Mouse (Mus musculus): Measurements from ENCODE around the gene Gstm3.

Gene Gstm3

DNA sequence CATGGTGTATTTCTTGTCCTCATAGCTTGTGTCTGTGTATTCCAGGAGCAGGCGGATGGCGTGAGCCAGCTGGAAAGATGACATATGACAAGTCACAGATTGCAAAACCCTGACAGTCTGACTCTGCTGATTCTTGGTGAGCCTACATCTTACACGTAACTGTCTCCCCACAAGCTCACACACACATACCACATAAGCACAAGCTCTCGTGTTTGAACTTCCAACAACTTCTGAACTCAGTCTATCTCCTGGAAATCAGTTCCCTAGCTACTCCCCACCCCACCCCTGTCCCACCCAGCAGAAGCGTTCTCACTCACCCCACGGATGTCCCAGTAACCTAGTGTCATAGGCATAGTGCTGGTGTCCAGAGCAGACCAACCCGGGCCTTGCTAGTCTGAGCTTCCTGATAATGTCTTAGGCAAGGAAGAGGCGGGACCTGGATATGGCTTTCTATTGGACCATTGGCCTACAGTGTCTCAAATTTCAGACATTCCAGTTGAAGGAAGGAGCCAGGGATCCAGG, 17.0 kb upstream of the Gstm3 start, which contains the start of gene Gstm2:
Gene Gstm2, minus strand, starts transcription at position 413 of the 522 bp plus-strand sequence.
- ChIA-PET CTCF (interaction anchor here (0.6 to 1.8 kb wide), 16 partner anchors 9 to 225 kb away, joined by 3 to 12 read pairs (median 4); partner anchors contain the start of genes Gstm6 (in 2 of the 4), Gstm1 (in 1 of the 4), Gstm3 (in 1 of the 4) and Gstm7 (in 1 of the 4)), POLR2A (interaction anchor here (0.6 to 2.9 kb wide), 53 partner anchors 9 to 298 kb away, joined by 3 to 99 read pairs (median 6); partner anchors contain the start of genes Gstm1 (in 3 of the 4), Gstm3 (in 3 of the 4), Gstm7 (in 3 of the 4) and Gstm6 (in 2 of the 4))

- ChIA-PET CTCF (interaction anchor here in 1 of 4 experiments (1.3 kb wide), 1 partner anchor 16 kb away, joined by 4 read pairs; the partner anchor contains the start of gene Gstm3), POLR2A (interaction anchor here in 3 of 4 experiments (1.0 to 2.9 kb wide), 12 partner anchors 11 to 54 kb away, joined by 3 to 99 read pairs (median 12); partner anchors contain the start of genes Gstm3 (in 2 of the 3), Gstm1 (in 1 of the 3) and Gstm7 (in 1 of the 3))
Measured at GRCm38 (mm10) chr3:107985141-107985540, 16.1 kb upstream of the Gstm3 start.

- CTCF ChIA-PET, result no interaction called here
- POLR2A ChIA-PET, result interaction anchor here in 2 of 4 experiments (1.1 to 2.9 kb wide), 4 partner anchors 12 to 29 kb away, joined by 3 to 99 read pairs (median 40); partner anchors contain the start of gene Gstm3 (in 1 of the 2)
Measured at GRCm38 (mm10) chr3:107984471-107984870, 15.4 kb upstream of the Gstm3 start.

DNA sequence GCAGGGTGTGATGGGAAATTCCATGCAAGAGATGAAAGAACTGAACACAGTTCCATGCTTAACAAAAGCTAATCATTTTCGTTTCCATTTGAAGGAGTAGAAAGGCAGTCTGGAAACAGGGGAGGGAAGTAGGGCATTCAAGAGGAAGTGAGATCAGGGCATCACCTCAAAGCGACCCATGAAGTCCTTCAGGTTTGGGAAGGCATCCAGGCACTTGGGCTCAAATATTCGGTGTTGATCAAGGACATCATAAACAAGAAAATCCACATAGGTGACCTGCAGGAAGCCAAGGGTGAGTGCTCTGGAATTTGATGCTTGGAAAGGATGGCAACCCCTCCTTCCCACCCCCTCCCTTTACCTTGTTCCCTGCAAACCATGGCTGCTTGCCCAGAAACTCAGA, 14.7 kb upstream of the Gstm3 start:
- ChIA-PET POLR2A (interaction anchor here in 3 of 4 experiments (0.7 to 4.1 kb wide), 10 partner anchors 10 to 227 kb away, joined by 3 to 25 read pairs (median 4); partner anchors contain the start of genes Atxn7l2 (in 1 of the 3), Gstm1 (in 1 of the 3) and Gstm3 (in 1 of the 3)), CTCF (no interaction called here)

GRCm38 (mm10) chr3:107982726-107983125, 13.6 kb upstream of the Gstm3 start:
- CTCF ChIA-PET, result no interaction called here

DNA sequence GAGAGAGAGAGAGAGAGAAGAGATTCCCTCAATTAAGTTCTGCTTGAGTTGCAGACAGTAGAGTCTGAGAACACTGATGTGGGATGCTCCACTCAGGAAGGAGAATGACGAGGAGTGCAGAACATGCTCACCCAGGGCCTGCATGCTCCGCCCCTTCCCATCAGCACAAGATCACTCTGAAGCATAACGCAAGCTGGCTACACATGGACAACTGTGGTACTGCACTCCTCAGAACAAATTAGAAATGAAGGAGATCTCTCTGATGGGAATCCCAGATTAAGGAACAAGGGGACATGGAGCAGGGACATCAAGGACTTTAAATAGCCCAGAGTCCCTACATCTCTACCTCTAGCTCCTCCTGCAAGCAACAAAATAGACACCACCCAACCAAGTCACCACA, 12.2 kb upstream of the Gstm3 start:
- ChIA-PET POLR2A (interaction anchor here in 3 of 4 experiments (0.7 to 4.1 kb wide), 5 partner anchors 12 to 21 kb away, joined by 4 to 25 read pairs (median 7); partner anchors contain the start of gene Gstm3 (in 1 of the 3)), CTCF (interaction anchor here in 2 of 4 experiments (0.7 to 1.1 kb wide), 2 partner anchors 28 to 36 kb away, joined by 3 to 13 read pairs; no protein-coding TSS in a partner anchor)

More at GRCm38 (mm10) chr3:107982726-107983125, 13.6 kb upstream of the Gstm3 start:
- POLR2A ChIA-PET, result interaction anchor here in 3 of 4 experiments (0.6 to 4.1 kb wide), 9 partner anchors 13 to 117 kb away, joined by 3 to 25 read pairs (median 5); partner anchors contain the start of genes Gstm1 (in 2 of the 3) and Gstm3 (in 1 of the 3)

GRCm38 (mm10) chr3:107977691-107978090, 8.6 kb upstream of the Gstm3 start:
- POLR2A ChIA-PET, result interaction anchor here in 1 of 4 experiments (0.8 to 1.4 kb wide), 2 partner anchors 9 kb away, joined by 3 to 4 read pairs; partner anchors contain the start of genes Gstm2 and Gstm3
- CTCF ChIA-PET, result no interaction called here

GRCm38 (mm10) chr3:107974237-107974636, 5.2 kb upstream of the Gstm3 start:
- CTCF ChIA-PET, result no interaction called here
- POLR2A ChIA-PET, result interaction anchor here in 3 of 4 experiments (0.6 to 1.6 kb wide), 8 partner anchors 9 to 413 kb away, joined by 3 to 5 read pairs (median 3); partner anchors contain the start of genes Gstm2 (in 2 of the 3) and Gstm1 (in 1 of the 3)

- CTCF ChIA-PET, result interaction anchor here in 1 of 4 experiments (0.6 kb wide), 1 partner anchor 14 kb away, joined by 3 read pairs; the partner anchor contains the start of gene Gstm2
- POLR2A ChIA-PET, result interaction anchor here in 3 of 4 experiments (0.6 to 3.1 kb wide), 6 partner anchors 11 to 29 kb away, joined by 4 to 10 read pairs (median 6); partner anchors contain the start of genes Gstm2 (in 2 of the 3) and Gstm6 (in 1 of the 3)
Measured at GRCm38 (mm10) chr3:107972070-107972469, 3.0 kb upstream of the Gstm3 start.

- ChIA-PET POLR2A (interaction anchor here in 2 of 4 experiments (0.5 to 3.7 kb wide), 4 partner anchors 15 to 627 kb away, joined by 3 to 30 read pairs (median 8); partner anchors contain the start of gene Gstm2 (in 2 of the 2)), CTCF (interaction anchor here in 1 of 4 experiments (0.9 kb wide), 1 partner anchor 31 kb away, joined by 3 read pairs; no protein-coding TSS in a partner anchor)
Measured at GRCm38 (mm10) chr3:107971101-107971500, 2.0 kb upstream of the Gstm3 start.

- POLR2A ChIA-PET, result interaction anchor here in 2 of 4 experiments (0.8 to 1.7 kb wide), 8 partner anchors 10 to 51 kb away, joined by 3 to 7 read pairs (median 4); partner anchors contain the start of genes Gstm1 (in 1 of the 2), Gstm2 (in 1 of the 2) and Gstm6 (in 1 of the 2)
- CTCF ChIA-PET, result interaction anchor here in 1 of 4 experiments (0.6 kb wide), 1 partner anchor 30 kb away, joined by 3 read pairs; no protein-coding TSS in a partner anchor
Measured at GRCm38 (mm10) chr3:107966631-107967030, 2.5 kb downstream of the Gstm3 start.

GRCm38 (mm10) chr3:107965592-107965991, 3.5 kb downstream of the Gstm3 start:
- ChIA-PET POLR2A (interaction anchor here in 3 of 4 experiments (0.5 to 4.1 kb wide), 15 partner anchors 10 to 340 kb away, joined by 3 to 41 read pairs (median 12); partner anchors contain the start of genes Gstm1 (in 2 of the 3), Gstm2 (in 2 of the 3), Gstm4 (in 1 of the 3) and Gstm7 (in 1 of the 3)), CTCF (interaction anchor here (0.6 to 1.8 kb wide), 4 partner anchors 26 to 90 kb away, joined by 3 to 7 read pairs (median 4); partner anchors contain the start of gene Gstm7 (in 1 of the 4))

GRCm38 (mm10) chr3:107964656-107965308, 4.3 kb downstream of the Gstm3 start:
- ChIA-PET POLR2A (interaction anchor here (0.5 to 4.1 kb wide), 36 partner anchors 9 to 480 kb away, joined by 3 to 41 read pairs (median 5); partner anchors contain the start of genes Gstm1 (in 2 of the 4), Gstm2 (in 2 of the 4), Gstm4 (in 2 of the 4) and Gstm6 (in 2 of the 4)), CTCF (interaction anchor here in 3 of 4 experiments (0.6 to 1.8 kb wide), 12 partner anchors 10 to 98 kb away, joined by 3 to 14 read pairs (median 4); partner anchors contain the start of genes Gstm7 (in 2 of the 3) and Gstm6 (in 1 of the 3))

DNA sequence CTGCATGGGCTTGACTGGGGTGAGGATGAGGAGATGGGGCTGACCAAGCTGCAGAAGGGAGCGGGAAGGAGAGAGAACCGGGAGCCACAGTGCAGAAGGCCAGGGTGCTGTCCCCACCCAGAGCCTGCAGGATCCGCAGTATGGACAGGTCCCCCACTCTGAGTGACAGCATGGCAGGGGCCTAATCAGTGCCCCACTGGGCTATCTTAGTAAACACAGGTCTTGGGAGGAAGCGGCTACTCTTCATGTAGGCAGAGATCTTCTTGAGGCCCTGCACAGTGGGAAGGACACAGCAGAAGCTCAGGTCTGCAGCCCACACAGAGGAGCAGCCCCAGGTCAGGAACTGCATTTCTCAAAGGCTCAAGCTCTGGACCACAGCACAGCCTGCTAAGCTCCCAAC, 5.1 kb downstream of the Gstm3 start:
- POLR2A ChIA-PET, result interaction anchor here (0.7 to 4.1 kb wide), 32 partner anchors 9 to 481 kb away, joined by 3 to 41 read pairs (median 5); partner anchors contain the start of genes Gstm1 (in 2 of the 4), Gstm2 (in 2 of the 4), Gstm4 (in 2 of the 4) and Gstm6 (in 2 of the 4)
- CTCF ChIA-PET, result interaction anchor here (0.6 to 1.8 kb wide), 12 partner anchors 9 to 98 kb away, joined by 3 to 7 read pairs (median 4); partner anchors contain the start of genes Gstm7 (in 2 of the 4) and Gstm6 (in 1 of the 4)

DNA sequence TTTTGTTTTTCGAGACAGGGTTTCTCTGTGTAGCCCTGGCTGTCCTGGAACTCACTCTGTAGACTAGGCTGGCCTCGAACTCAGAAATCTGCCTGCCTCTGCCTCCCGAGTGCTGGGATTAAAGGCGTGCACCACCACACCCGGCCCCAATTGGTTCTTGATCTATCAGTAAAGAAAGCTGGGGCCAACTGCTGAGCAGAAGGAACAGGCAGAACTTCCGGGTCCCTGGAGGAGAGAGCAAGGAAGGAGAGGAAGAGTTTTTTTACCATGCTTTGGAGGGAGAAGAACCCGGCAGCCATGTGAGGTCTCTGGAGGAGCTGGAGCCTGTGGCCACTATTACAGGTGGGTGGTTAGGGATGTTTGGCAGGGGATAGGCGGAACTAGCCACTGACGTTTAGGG, 13.8 kb downstream of the Gstm3 start:
- POLR2A ChIA-PET, result interaction anchor here in 3 of 4 experiments (0.7 to 5.1 kb wide), 40 partner anchors 9 to 1022 kb away, joined by 3 to 41 read pairs (median 4); partner anchors contain the start of genes Gstm1 (in 2 of the 3), Gstm4 (in 2 of the 3), Gstm6 (in 2 of the 3) and Gstm7 (in 2 of the 3)
- CTCF ChIA-PET, result interaction anchor here (0.7 to 3.8 kb wide), 14 partner anchors 8 to 320 kb away, joined by 3 to 18 read pairs (median 4); partner anchors contain the start of genes Gstm6 (in 3 of the 4), Gstm1 (in 2 of the 4) and Gstm4 (in 1 of the 4)

- ChIA-PET CTCF (interaction anchor here (0.6 to 3.8 kb wide), 21 partner anchors 8 to 816 kb away, joined by 3 to 18 read pairs (median 5); partner anchors contain the start of genes Gstm1 (in 3 of the 4), Gstm6 (in 3 of the 4), Gstm7 (in 2 of the 4) and Gstm4 (in 1 of the 4)), POLR2A (interaction anchor here in 3 of 4 experiments (0.6 to 5.1 kb wide), 18 partner anchors 10 to 430 kb away, joined by 3 to 41 read pairs (median 7); partner anchors contain the start of genes Gstm1 (in 3 of the 3), Gstm3 (in 2 of the 3), Gstm6 (in 2 of the 3) and Gstm7 (in 1 of the 3))
Measured at GRCm38 (mm10) chr3:107953906-107954305, 15.2 kb downstream of the Gstm3 start.

Measured in embryonic stem cell, embryonic (primary cell).